Mouse (Mus musculus): Measurements from ENCODE around the gene Htra1. TPM values are rescaled to one million over a fixed set of nuclear protein-coding genes. Genes with fewer than 3 reads are reported as not detected.

Htra1 gene
- polyA plus RNA-seq, 1 experiment from 2014 or later: 8.3 TPM

DNA sequence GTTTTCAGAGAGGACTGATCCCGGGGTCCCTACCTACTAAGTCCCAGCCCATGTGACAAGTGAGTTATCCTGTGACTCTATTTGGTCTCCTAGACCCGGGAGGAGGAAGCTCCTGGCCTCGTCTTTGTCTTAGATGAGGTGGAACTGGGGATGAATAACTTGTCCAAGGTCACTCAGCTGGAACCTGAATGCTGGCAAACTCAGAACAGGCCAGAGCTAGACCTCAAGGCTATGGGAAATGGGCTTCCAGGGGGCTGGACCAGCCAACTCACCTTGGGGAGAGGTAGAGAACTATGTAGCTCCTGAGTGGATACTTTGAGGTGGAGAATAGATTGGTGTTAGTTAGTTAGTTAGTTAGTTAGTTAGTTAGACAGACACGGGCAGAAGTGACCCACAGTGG lies 2.1 kb downstream of the Htra1 start:
- Histone ChIP-seq H3K4me3 (ENCODE audit: low read depth, low read length) (no peak overlapping the region), H3K27me3 (ENCODE audit: control insufficient read depth, insufficient read depth, low read length) (peaks cover 38% of the 10 kb centered on the region), H3K9me3 (replicated peaks; ENCODE audit: control insufficient read depth, low read length) (no peaks in the 10 kb centered on the region), H3K4me2 (ENCODE audit: low read depth, low read length) (no peak overlapping the region), H3K27ac (replicated peaks; ENCODE audit: low read depth, low read length) (no peak overlapping the region), H3K36me3 (replicated peaks; ENCODE audit: control insufficient read depth, insufficient read depth, low read depth, low read length) (no peaks in the 10 kb centered on the region), H3K9ac (replicated peaks; ENCODE audit: low read length) (no peak overlapping the region), H3K4me1 (ENCODE audit: control insufficient read depth, insufficient read depth, low read length) (peaks cover 5% of the 10 kb centered on the region)
- ATAC-seq (replicated peaks; ENCODE audit: insufficient number of reproducible peaks, low FRiP score, low TSS enrichment, low read depth) (no peak), DNase-seq (ENCODE audit: low spot score) (no peak)
- 68% methylated on average over 4 of the region's 4 CpGs for WGBS

DNA sequence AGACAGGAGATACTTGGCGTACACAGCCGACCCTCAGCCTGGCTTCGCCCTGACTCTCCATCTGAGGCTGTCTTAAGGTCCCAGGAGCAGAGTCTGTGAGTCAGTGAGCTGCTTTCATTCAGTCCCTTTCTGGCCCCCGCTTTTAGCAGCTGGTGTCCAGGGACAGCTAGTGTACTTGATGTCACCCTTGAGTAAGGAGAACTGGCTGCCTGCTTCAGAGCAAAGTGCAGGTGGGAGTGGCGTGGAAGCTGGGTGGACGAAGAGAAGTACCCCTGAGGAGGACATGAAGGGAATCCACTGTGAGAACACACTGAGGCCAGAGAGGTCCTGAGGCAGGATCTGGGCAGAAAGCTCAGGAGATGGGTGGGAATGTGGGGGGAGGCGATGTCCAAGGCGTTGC lies 3.0 kb downstream of the Htra1 start:
- Histone ChIP-seq H3K4me2 (ENCODE audit: low read depth, low read length) (no peak overlapping the region), H3K36me3 (replicated peaks; ENCODE audit: control insufficient read depth, insufficient read depth, low read depth, low read length) (no peaks in the 10 kb centered on the region), H3K9me3 (replicated peaks; ENCODE audit: control insufficient read depth, low read length) (no peaks in the 10 kb centered on the region), H3K27me3 (ENCODE audit: control insufficient read depth, insufficient read depth, low read length) (peaks cover 35% of the 10 kb centered on the region), H3K4me1 (ENCODE audit: control insufficient read depth, insufficient read depth, low read length) (peaks cover 5% of the 10 kb centered on the region), H3K9ac (replicated peaks; ENCODE audit: low read length) (no peak overlapping the region), H3K4me3 (ENCODE audit: low read depth, low read length) (no peak overlapping the region), H3K27ac (replicated peaks; ENCODE audit: low read depth, low read length) (no peak overlapping the region)
- ATAC-seq (replicated peaks; ENCODE audit: insufficient number of reproducible peaks, low FRiP score, low TSS enrichment, low read depth): no peak
- WGBS: 87% methylated on average over 8 of the region's 8 CpGs
- no peak for DNase-seq (ENCODE audit: low spot score)

DNA sequence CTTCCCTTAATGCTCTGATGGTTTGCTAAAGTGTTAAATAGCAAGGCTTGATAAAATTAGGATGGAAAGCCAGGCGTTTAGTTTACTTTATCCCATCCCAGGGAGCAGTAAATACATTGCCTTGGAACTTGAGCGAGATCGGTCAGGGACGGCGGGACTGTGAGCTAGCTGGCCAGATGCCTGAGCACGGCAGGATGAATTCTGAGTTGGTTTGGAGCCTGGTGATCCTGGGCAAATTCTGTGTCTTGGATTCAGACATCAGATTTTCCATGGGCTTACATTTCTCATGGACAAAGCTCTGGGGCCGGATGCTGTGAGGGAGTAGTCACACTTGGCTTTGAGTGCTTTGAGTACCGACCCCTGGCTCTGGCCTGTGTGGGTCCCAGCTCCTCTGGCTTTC lies 4.8 kb downstream of the Htra1 start:
- no peak overlapping the region for H3K4me2 ChIP-seq (ENCODE audit: low read depth, low read length)
- H3K9me3 ChIP-seq (replicated peaks; ENCODE audit: control insufficient read depth, low read length): no peaks in the 10 kb centered on the region
- no peak overlapping the region for H3K9ac ChIP-seq (replicated peaks; ENCODE audit: low read length)
- peaks cover 23% of the 10 kb centered on the region for H3K27me3 ChIP-seq (ENCODE audit: control insufficient read depth, insufficient read depth, low read length)
- H3K36me3 ChIP-seq (replicated peaks; ENCODE audit: control insufficient read depth, insufficient read depth, low read depth, low read length): no peaks in the 10 kb centered on the region
- H3K4me1 ChIP-seq (ENCODE audit: control insufficient read depth, insufficient read depth, low read length): peaks cover 5% of the 10 kb centered on the region
- ATAC-seq (replicated peaks; ENCODE audit: insufficient number of reproducible peaks, low FRiP score, low TSS enrichment, low read depth) (no peak), DNase-seq (ENCODE audit: low spot score) (no peak)
- H3K27ac ChIP-seq (replicated peaks; ENCODE audit: low read depth, low read length): no peak overlapping the region
- H3K4me3 ChIP-seq (ENCODE audit: low read depth, low read length): no peak overlapping the region
- WGBS: 88% methylated on average over 8 of the region's 8 CpGs

DNA sequence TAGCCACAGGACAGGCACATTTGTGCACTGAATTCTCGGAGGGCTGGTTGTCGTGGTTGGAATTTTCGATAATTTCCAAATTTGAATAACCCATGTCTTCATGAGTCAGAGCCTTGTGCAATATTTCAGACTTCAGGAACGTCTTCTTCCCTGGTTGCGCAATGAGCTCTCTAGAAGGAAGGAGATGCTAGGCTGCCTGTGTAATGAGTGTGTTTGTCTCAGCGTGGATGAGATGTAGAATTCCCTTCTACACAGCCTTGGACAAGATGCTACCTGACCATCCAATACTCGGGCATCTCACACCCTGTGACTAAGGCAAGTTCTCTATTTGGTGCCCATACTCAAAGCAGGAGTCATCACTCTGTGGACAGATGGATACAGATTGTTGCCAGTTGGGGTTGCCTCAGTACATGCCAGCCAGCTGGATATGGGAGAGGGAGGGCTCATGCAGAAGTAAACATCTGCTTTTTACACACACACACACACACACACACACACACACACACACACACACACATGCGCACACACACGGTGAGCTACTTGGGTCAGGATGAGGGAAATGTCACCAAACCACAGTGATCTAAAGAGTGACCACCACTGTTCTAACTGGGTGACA lies 7.5 kb downstream of the Htra1 start:
- 89% methylated on average over 9 of the region's 9 CpGs for WGBS
- no peak for DNase-seq (ENCODE audit: low spot score)

DNA sequence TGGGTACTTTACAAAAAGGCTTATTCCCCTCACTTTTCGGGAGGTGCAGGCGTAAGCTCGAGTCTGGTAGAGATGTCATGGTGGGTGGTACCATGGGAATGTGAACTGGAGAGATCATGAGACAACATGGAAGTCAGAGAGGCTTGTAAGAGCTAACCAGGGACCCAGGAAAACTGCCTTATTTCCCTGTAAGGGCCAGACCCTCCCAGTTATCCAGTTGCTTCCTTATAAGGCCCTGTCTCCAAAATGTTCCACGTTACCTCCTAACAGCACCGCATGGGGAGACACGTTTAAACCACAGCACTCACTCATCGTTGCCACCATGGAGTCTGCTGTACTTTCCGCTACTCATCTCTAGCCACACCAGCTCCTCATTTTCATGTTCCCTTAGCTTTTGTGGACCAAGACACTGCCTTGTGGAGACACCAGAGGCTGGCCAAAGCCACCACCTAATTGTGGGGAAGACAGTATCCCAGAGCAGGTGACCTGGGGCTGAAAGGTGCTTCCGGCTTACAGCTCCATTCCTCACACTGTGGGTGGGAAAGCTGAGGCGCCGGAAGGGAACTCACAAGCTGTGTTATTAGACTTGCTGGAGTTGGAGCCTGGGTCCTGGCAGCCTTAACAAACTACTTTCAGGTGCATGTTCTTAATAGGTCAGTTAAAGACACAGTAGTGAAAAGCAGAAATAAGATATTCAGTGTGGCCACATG lies 9.0 kb downstream of the Htra1 start:
- H3K9me3 ChIP-seq (replicated peaks; ENCODE audit: control insufficient read depth, low read length): no peaks in the 10 kb centered on the region
- H3K4me3 ChIP-seq (ENCODE audit: low read depth, low read length): no peak overlapping the region
- no peak overlapping the region for H3K4me2 ChIP-seq (ENCODE audit: low read depth, low read length)
- H3K27ac ChIP-seq (replicated peaks; ENCODE audit: low read depth, low read length): no peak overlapping the region
- 91% methylated on average over 11 of the region's 11 CpGs for WGBS
- ATAC-seq (replicated peaks; ENCODE audit: insufficient number of reproducible peaks, low FRiP score, low TSS enrichment, low read depth) (no peak), DNase-seq (ENCODE audit: low spot score) (no peak)
- no peaks in the 10 kb centered on the region for H3K4me1 ChIP-seq (ENCODE audit: control insufficient read depth, insufficient read depth, low read length)
- H3K27me3 ChIP-seq (ENCODE audit: control insufficient read depth, insufficient read depth, low read length): no peaks in the 10 kb centered on the region
- no peak overlapping the region for H3K9ac ChIP-seq (replicated peaks; ENCODE audit: low read length)
- no peaks in the 10 kb centered on the region for H3K36me3 ChIP-seq (replicated peaks; ENCODE audit: control insufficient read depth, insufficient read depth, low read depth, low read length)

More for the DNA sequence above, 7.5 kb downstream of the Htra1 start:
- Histone ChIP-seq H3K27me3 (ENCODE audit: control insufficient read depth, insufficient read depth, low read length) (no peaks in the 10 kb centered on the region), H3K36me3 (replicated peaks; ENCODE audit: control insufficient read depth, insufficient read depth, low read depth, low read length) (no peaks in the 10 kb centered on the region), H3K4me1 (ENCODE audit: control insufficient read depth, insufficient read depth, low read length) (no peaks in the 10 kb centered on the region), H3K4me3 (ENCODE audit: low read depth, low read length) (no peak overlapping the region), H3K9me3 (replicated peaks; ENCODE audit: control insufficient read depth, low read length) (no peaks in the 10 kb centered on the region), H3K4me2 (ENCODE audit: low read depth, low read length) (no peak overlapping the region), H3K9ac (replicated peaks; ENCODE audit: low read length) (no peak overlapping the region), H3K27ac (replicated peaks; ENCODE audit: low read depth, low read length) (no peak overlapping the region)
- ATAC-seq (replicated peaks; ENCODE audit: insufficient number of reproducible peaks, low FRiP score, low TSS enrichment, low read depth): no peak

DNA sequence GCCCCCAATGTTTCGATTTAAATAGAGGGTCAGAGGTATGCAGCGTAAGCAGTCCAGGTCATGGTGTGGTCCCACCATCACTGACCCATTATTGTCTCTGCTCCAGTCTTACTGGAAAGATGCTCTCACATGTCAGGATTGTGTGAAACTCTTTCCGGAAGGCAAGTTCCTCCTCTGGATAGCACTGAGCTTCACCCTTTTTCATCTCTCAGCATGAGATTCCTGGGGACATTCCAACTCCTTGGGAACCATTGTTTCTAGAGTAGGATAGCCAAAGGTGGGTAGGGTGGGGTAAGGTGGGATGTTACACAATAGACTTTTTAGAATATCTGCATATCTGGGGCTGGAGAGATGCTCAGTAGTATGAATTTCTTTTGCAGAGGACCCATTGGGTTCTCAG lies 9.8 kb downstream of the Htra1 start:
- ATAC-seq (replicated peaks; ENCODE audit: insufficient number of reproducible peaks, low FRiP score, low TSS enrichment, low read depth) (no peak), DNase-seq (ENCODE audit: low spot score) (no peak)
- Histone ChIP-seq H3K27me3 (ENCODE audit: control insufficient read depth, insufficient read depth, low read length) (no peaks in the 10 kb centered on the region), H3K4me1 (ENCODE audit: control insufficient read depth, insufficient read depth, low read length) (no peaks in the 10 kb centered on the region), H3K9me3 (replicated peaks; ENCODE audit: control insufficient read depth, low read length) (no peaks in the 10 kb centered on the region), H3K27ac (replicated peaks; ENCODE audit: low read depth, low read length) (no peak overlapping the region), H3K9ac (replicated peaks; ENCODE audit: low read length) (no peak overlapping the region), H3K4me2 (ENCODE audit: low read depth, low read length) (no peak overlapping the region), H3K4me3 (ENCODE audit: low read depth, low read length) (no peak overlapping the region), H3K36me3 (replicated peaks; ENCODE audit: control insufficient read depth, insufficient read depth, low read depth, low read length) (no peaks in the 10 kb centered on the region)
- WGBS: 93% methylated on average over 3 of the region's 3 CpGs

DNA sequence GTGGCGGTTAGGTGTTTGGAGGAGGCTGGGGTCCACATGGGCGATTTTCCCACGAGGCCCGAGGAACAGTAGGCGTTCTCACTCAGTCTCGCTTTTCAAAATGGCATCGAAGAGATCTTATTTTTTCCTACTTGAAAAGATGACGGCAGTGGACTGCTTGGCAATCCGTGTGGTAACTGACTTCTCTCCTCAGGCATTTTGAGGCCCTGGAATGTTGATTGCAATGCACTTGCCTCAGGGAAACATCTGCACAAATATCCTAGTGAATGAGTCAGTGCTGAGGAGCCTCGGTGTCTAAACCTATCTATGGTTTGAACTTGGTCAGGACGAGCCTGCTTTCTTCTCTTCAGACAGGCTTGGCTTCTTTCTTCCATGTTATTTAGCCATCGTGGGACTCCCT lies 10.4 kb downstream of the Htra1 start:
- Histone ChIP-seq H3K9ac (replicated peaks; ENCODE audit: low read length) (no peak overlapping the region), H3K4me1 (ENCODE audit: control insufficient read depth, insufficient read depth, low read length) (no peaks in the 10 kb centered on the region), H3K36me3 (replicated peaks; ENCODE audit: control insufficient read depth, insufficient read depth, low read depth, low read length) (no peaks in the 10 kb centered on the region), H3K4me3 (ENCODE audit: low read depth, low read length) (no peak overlapping the region), H3K27ac (replicated peaks; ENCODE audit: low read depth, low read length) (no peak overlapping the region), H3K9me3 (replicated peaks; ENCODE audit: control insufficient read depth, low read length) (no peaks in the 10 kb centered on the region), H3K27me3 (ENCODE audit: control insufficient read depth, insufficient read depth, low read length) (no peaks in the 10 kb centered on the region), H3K4me2 (ENCODE audit: low read depth, low read length) (no peak overlapping the region)
- ATAC-seq (replicated peaks; ENCODE audit: insufficient number of reproducible peaks, low FRiP score, low TSS enrichment, low read depth) (no peak), DNase-seq (ENCODE audit: low spot score) (no peak)
- WGBS: 78% methylated on average over 12 of the region's 12 CpGs

DNA sequence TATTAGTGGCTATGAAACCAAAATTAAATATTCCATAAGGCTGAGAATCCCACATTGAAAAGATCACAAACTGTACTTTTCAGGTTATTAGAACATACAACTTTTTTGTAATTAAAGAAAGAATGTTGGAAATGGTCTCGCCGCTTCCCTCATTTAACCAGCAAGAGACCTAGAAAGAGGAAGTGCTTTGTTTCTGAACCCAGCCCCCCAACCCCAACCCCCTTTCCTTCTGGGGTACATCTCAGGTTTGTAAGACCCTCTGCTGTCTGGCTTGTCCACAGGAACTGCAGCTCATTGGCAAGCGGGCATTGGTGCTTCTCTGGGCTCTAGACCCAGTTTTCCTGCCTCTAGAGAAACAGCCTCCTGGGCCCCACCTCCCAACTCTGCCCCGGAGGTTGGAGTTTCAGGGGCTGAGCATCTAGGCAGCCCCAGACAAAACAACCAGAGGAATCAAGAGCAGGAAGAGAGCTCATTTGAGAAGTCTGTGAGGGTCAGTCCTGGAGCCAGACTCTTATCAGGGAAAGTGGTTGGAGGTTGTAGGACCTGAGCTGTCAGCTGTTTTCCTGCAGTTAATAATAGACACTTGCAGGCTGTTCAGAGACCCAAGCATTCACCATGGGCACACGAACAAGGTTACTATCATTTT lies 12.8 kb downstream of the Htra1 start:
- 65% methylated on average over 5 of the region's 5 CpGs for WGBS
- Histone ChIP-seq H3K9me3 (replicated peaks; ENCODE audit: control insufficient read depth, low read length) (no peaks in the 10 kb centered on the region), H3K36me3 (replicated peaks; ENCODE audit: control insufficient read depth, insufficient read depth, low read depth, low read length) (no peaks in the 10 kb centered on the region), H3K4me1 (ENCODE audit: control insufficient read depth, insufficient read depth, low read length) (no peaks in the 10 kb centered on the region), H3K27ac (replicated peaks; ENCODE audit: low read depth, low read length) (no peak overlapping the region), H3K27me3 (ENCODE audit: control insufficient read depth, insufficient read depth, low read length) (no peaks in the 10 kb centered on the region), H3K9ac (replicated peaks; ENCODE audit: low read length) (no peak overlapping the region), H3K4me2 (ENCODE audit: low read depth, low read length) (no peak overlapping the region), H3K4me3 (ENCODE audit: low read depth, low read length) (no peak overlapping the region)
- ATAC-seq (replicated peaks; ENCODE audit: insufficient number of reproducible peaks, low FRiP score, low TSS enrichment, low read depth): no peak
- DNase-seq (ENCODE audit: low spot score): no peak
